Mouse (Mus musculus) embryonic fibroblast, embryonic 13.5 days (primary cell): ENCODE results near the gene H3f3a.

Experiments used
- CTCF ChIP-seq: IDR thresholded peaks from 2 replicates; pipeline ENCODE4 v1.5.1; 2011; ENCODE audit warnings: mild to moderate bottlenecking, control low read depth, low read length, moderate library complexity, borderline replicate concordance; ENCODE audit not compliant: insufficient read depth
- POLR2A ChIP-seq: IDR thresholded peaks from 2 replicates; pipeline ENCODE4 v1.6.1; 2011; ENCODE audit warnings: low read depth, mild to moderate bottlenecking, control low read depth, low read length, moderate library complexity

GRCm38 (mm10) chr1:180792814-180793213 lies 20.9 kb downstream of the H3f3a start:
- TF ChIP-seq CTCF, result no peak
- TF ChIP-seq POLR2A, result no peak
